Mouse (Mus musculus) lung, adult 2 months (tissue): ENCODE results near the gene Sardh.

Experiments used
- CTCF ChIP-seq: fragments of 200-500 bp; IDR thresholded peaks from 2 replicates; pipeline ENCODE4 v1.5.1; 2011; ENCODE audit warnings: mild to moderate bottlenecking, low read length, control low read depth; ENCODE audit not compliant: insufficient read depth
- POLR2A ChIP-seq: fragments of 200-500 bp; IDR thresholded peaks from 2 replicates; pipeline ENCODE4 v1.6.1; 2011; ENCODE audit warnings: low read depth, mild to moderate bottlenecking, control low read depth, low read length, borderline replicate concordance; ENCODE audit errors: extremely low read depth

- TF ChIP-seq POLR2A: no peak
- TF ChIP-seq CTCF: no peak
Observed at GRCm38 (mm10) chr2:27296656-27297406, 48.7 kb upstream of the Sardh start.
